Mouse (Mus musculus) C2C12 (cell line): Measurements from ENCODE around the gene Slc28a3. TPM values are rescaled to one million over a fixed set of nuclear protein-coding genes. Genes with fewer than 3 reads are reported as not detected.

Experiments used
- H3K27me3 ChIP-seq: one replicate; pipeline ENCODE4 v1.6.1; 2011; ENCODE audit not compliant: control insufficient read depth, insufficient read depth, insufficient read length
- H3K36me3 ChIP-seq: one replicate; pipeline ENCODE4 v1.6.1; 2011; ENCODE audit not compliant: control insufficient read depth, insufficient read depth
- H3K4me3 ChIP-seq: one replicate; pipeline ENCODE4 v1.5.1; 2011; ENCODE audit warnings: mild to moderate bottlenecking, control low read depth; ENCODE audit not compliant: poor library complexity, insufficient read depth, severe bottlenecking
- H3K79me2 ChIP-seq: one replicate; pipeline ENCODE4 v1.6.1; 2011; ENCODE audit not compliant: control insufficient read depth, insufficient read depth
- H3K79me3 ChIP-seq: one replicate; pipeline ENCODE4 v1.6.1; 2011; ENCODE audit warnings: low read depth, control low read depth
- H3ac ChIP-seq: one replicate; pipeline ENCODE3; 2011; ENCODE audit warnings: low read depth; ENCODE audit not compliant: control insufficient read depth, insufficient read length
- CEBPB ChIP-seq: IDR thresholded peaks from one replicate; pipeline ENCODE4 v1.6.1; 2011; ENCODE audit warnings: low read depth, mild to moderate bottlenecking, control low read depth, moderate library complexity
- CTCF ChIP-seq: IDR thresholded peaks from one replicate; pipeline ENCODE4 v1.5.1; 2011; ENCODE audit not compliant: control insufficient read depth, insufficient read depth, insufficient read length
- FOSL1 ChIP-seq: IDR thresholded peaks from one replicate; pipeline ENCODE4 v1.8.0; 2011; ENCODE audit warnings: mild to moderate bottlenecking, low read length; ENCODE audit not compliant: poor library complexity, insufficient read depth, severe bottlenecking
- MAX ChIP-seq: IDR thresholded peaks from one replicate; pipeline ENCODE4 v1.6.1; 2011; ENCODE audit warnings: mild to moderate bottlenecking, control low read depth
- MYOD1 ChIP-seq: IDR thresholded peaks from one replicate; pipeline ENCODE4 v1.6.1; 2011; ENCODE audit warnings: low read depth; ENCODE audit not compliant: control insufficient read depth, insufficient read length
- MYOG ChIP-seq: IDR thresholded peaks from one replicate; pipeline ENCODE4 v1.6.1; 2011; ENCODE audit not compliant: control insufficient read depth, insufficient read length; ENCODE audit errors: extremely low read depth
- USF1 ChIP-seq: IDR thresholded peaks from one replicate; pipeline ENCODE4 v1.6.1; 2011; ENCODE audit warnings: low read depth, mild to moderate bottlenecking, control low read depth, moderate library complexity
- polyA plus RNA-seq: library from polyadenylated mRNA; unstranded; fragments of >200 nt; fragmentation: generic; extraction: Trizol; gene quantifications from one replicate; pipeline ENCODE4 v1.2.1, GENCODE M21; 2012; ENCODE audit warnings: missing spikeins

The Slc28a3 gene
- polyA plus RNA-seq, 1 experiment: not detected

- Histone ChIP-seq H3K79me2 (no peaks in the 10 kb centered on the region), H3K36me3 (no peaks in the 10 kb centered on the region), H3K79me3 (no peaks in the 10 kb centered on the region), H3K27me3 (no peaks in the 10 kb centered on the region), H3ac (no peak overlapping the region), H3K4me3 (no peak overlapping the region)
- TF ChIP-seq MYOD1: no peak
- no peak for TF ChIP-seq USF1
These were observed 86.9 kb downstream of the Slc28a3 start for GRCm38 (mm10) chr13:58523761-58524117.

DNA sequence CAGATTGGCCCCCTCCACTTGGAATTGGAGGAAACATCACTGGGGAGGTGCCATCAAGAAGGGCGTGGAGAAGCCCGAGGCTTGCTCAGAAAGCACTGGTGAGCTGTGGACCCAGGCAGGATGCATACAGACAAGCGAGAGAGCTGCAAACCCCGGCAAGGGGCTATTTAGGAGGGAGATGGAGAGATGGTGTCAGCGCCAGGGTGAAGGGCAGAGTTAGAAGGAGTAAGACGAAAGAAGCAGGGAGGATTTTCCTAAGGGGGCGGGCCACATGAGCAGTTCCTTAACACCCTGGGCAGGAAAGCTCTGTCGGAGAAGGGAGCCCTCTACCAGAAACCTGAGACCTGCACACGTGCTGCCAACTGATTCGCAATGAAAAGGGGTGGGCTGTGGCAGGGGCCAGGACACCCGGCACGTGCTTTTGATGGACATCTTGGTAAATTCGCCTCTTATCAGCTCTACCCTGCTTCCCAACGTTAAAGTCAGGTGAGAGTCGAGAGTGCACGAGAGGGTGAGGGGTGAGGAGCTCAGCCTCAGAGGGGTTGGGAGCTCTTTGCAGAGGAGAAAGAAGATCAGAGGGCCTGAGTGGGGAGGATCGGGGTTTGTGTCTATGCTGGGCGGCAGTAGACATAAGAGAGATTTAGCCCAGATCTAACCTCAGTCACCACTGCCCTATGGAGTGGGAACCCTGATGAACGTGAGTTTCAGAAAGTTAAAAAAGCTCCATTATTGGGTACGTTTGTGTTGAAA lies 87.5 kb downstream of the Slc28a3 start:
- no peak for TF ChIP-seq CTCF
- no peak for TF ChIP-seq MYOG
- TF ChIP-seq USF1: no peak
- no peak for TF ChIP-seq FOSL1
- TF ChIP-seq MYOD1: no peak
- TF ChIP-seq CEBPB: no peak
- no peak for TF ChIP-seq MAX
- H3K4me3 ChIP-seq: no peak overlapping the region
- H3K36me3 ChIP-seq: no peaks in the 10 kb centered on the region
- no peaks in the 10 kb centered on the region for H3K79me3 ChIP-seq
- H3ac ChIP-seq: no peak overlapping the region
- no peaks in the 10 kb centered on the region for H3K79me2 ChIP-seq
- H3K27me3 ChIP-seq: no peaks in the 10 kb centered on the region

GRCm38 (mm10) chr13:58521331-58522030 lies 89.2 kb downstream of the Slc28a3 start:
- H3ac ChIP-seq: no peak overlapping the region

GRCm38 (mm10) chr13:58520580-58521330 lies 89.9 kb downstream of the Slc28a3 start:
- Histone ChIP-seq H3K79me2 (no peaks in the 10 kb centered on the region), H3ac (peak overlapping the region; percentile 37), H3K79me3 (no peaks in the 10 kb centered on the region), H3K4me3 (no peak overlapping the region), H3K27me3 (no peaks in the 10 kb centered on the region), H3K36me3 (no peaks in the 10 kb centered on the region)
- TF ChIP-seq MAX (peak; percentile 59), FOSL1 (no peak)

More at GRCm38 (mm10) chr13:58521331-58522030, 89.2 kb downstream of the Slc28a3 start:
- Histone ChIP-seq H3K36me3 (no peaks in the 10 kb centered on the region), H3K27me3 (no peaks in the 10 kb centered on the region), H3K79me3 (no peaks in the 10 kb centered on the region), H3K79me2 (no peaks in the 10 kb centered on the region), H3K4me3 (no peak overlapping the region)
- TF ChIP-seq USF1 (no peak), CEBPB (no peak), FOSL1 (no peak), MYOD1 (no peak), MYOG (no peak), MAX (no peak), CTCF (no peak)

DNA sequence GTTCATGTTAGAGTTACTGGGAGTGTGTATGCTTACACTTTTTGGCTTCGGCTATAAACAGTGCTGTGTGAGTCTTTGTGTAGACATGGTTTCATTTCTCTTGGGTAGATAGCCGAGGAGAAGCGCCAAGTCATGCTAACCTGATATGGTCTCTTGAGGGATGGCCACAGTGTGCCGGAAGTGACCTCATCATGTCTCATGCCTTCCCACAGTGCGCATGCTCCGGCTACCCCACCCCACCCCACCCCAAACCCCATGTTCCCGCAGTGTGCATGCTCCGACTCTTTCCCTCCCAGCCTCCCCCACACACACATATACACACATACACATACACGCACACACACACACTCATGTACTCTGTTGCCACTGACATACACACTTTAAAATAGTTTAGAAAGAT lies 90.6 kb downstream of the Slc28a3 start:
- Histone ChIP-seq H3K4me3 (no peak overlapping the region), H3K79me3 (no peaks in the 10 kb centered on the region), H3K79me2 (no peaks in the 10 kb centered on the region), H3K36me3 (no peaks in the 10 kb centered on the region), H3ac (no peak overlapping the region), H3K27me3 (no peaks in the 10 kb centered on the region)
- TF ChIP-seq MAX (no peak), MYOD1 (no peak), FOSL1 (no peak), CEBPB (no peak), USF1 (no peak), CTCF (no peak), MYOG (no peak)

GRCm38 (mm10) chr13:58516277-58516676 lies 94.4 kb downstream of the Slc28a3 start:
- H3K27me3 ChIP-seq: no peaks in the 10 kb centered on the region
- no peak overlapping the region for H3K4me3 ChIP-seq
- no peaks in the 10 kb centered on the region for H3K79me3 ChIP-seq
- no peak for TF ChIP-seq FOSL1
- TF ChIP-seq MYOD1: no peak
- TF ChIP-seq CTCF: no peak
- TF ChIP-seq USF1: no peak
- TF ChIP-seq MYOG: no peak
- no peak for TF ChIP-seq MAX
- no peak for TF ChIP-seq CEBPB
- no peaks in the 10 kb centered on the region for H3K79me2 ChIP-seq
- H3ac ChIP-seq: no peak overlapping the region
- no peaks in the 10 kb centered on the region for H3K36me3 ChIP-seq
